Mouse (Mus musculus): ENCODE data around the gene Oprm1. TPM values are rescaled to one million over a fixed set of nuclear protein-coding genes. Genes with fewer than 3 reads are reported as not detected.
"Not testable (repeated sequence)": the region's sequence is repeated elsewhere in the genome, so short reads cannot be mapped to it uniquely, and the experiment has no call there.

The Oprm1 gene
- total RNA-seq, 2 experiments from 2014 or later, result not detected

- no peak for ATAC-seq (replicated peaks; ENCODE audit: low FRiP score, poor library complexity, severe bottlenecking)
Observed at GRCm38 (mm10) chr10:6967588-6968242, 209.4 kb downstream of the Oprm1 start.

GRCm38 (mm10) chr10:6968334-6968733 is 210.0 kb downstream of the Oprm1 start:
- ATAC-seq (replicated peaks; ENCODE audit: low FRiP score, poor library complexity, severe bottlenecking), result no peak

- ATAC-seq (replicated peaks; ENCODE audit: low FRiP score, poor library complexity, severe bottlenecking), result no peak
Observed at GRCm38 (mm10) chr10:6977843-6978242, 219.5 kb downstream of the Oprm1 start.

GRCm38 (mm10) chr10:6978733-6979132 is 220.4 kb downstream of the Oprm1 start:
- ATAC-seq (replicated peaks; ENCODE audit: low FRiP score, poor library complexity, severe bottlenecking), result no peak

GRCm38 (mm10) chr10:6979216-6979615 is 220.9 kb downstream of the Oprm1 start:
- no peak for ATAC-seq (replicated peaks; ENCODE audit: low FRiP score, poor library complexity, severe bottlenecking)

GRCm38 (mm10) chr10:6979789-6980188 is 221.5 kb downstream of the Oprm1 start:
- no peak for ATAC-seq (replicated peaks; ENCODE audit: low FRiP score, poor library complexity, severe bottlenecking)

- no peak for ATAC-seq (replicated peaks; ENCODE audit: low FRiP score, poor library complexity, severe bottlenecking)
Observed at GRCm38 (mm10) chr10:6980236-6980635, 221.9 kb downstream of the Oprm1 start.

GRCm38 (mm10) chr10:6982751-6983151 is 224.4 kb downstream of the Oprm1 start:
- ATAC-seq (replicated peaks; ENCODE audit: low FRiP score, poor library complexity, severe bottlenecking), result no peak

GRCm38 (mm10) chr10:6983431-6983830 is 225.1 kb downstream of the Oprm1 start:
- no peak for ATAC-seq (replicated peaks; ENCODE audit: low FRiP score, poor library complexity, severe bottlenecking)

GRCm38 (mm10) chr10:6986246-6986645 is 227.9 kb downstream of the Oprm1 start:
- no peak for ATAC-seq (replicated peaks; ENCODE audit: low FRiP score, poor library complexity, severe bottlenecking)

- no peak for ATAC-seq (replicated peaks; ENCODE audit: low FRiP score, poor library complexity, severe bottlenecking)
Observed at GRCm38 (mm10) chr10:6987399-6988098, 229.2 kb downstream of the Oprm1 start.

GRCm38 (mm10) chr10:6988555-6988954 is 230.2 kb downstream of the Oprm1 start:
- ATAC-seq (replicated peaks; ENCODE audit: low FRiP score, poor library complexity, severe bottlenecking), result no peak

GRCm38 (mm10) chr10:6996895-6997294 is 238.6 kb downstream of the Oprm1 start:
- no peak for ATAC-seq (replicated peaks; ENCODE audit: low FRiP score, poor library complexity, severe bottlenecking)

GRCm38 (mm10) chr10:6998576-6999250 is 240.4 kb downstream of the Oprm1 start:
- ATAC-seq (replicated peaks; ENCODE audit: low FRiP score, poor library complexity, severe bottlenecking), result no peak

GRCm38 (mm10) chr10:6999355-6999754 is 241.0 kb downstream of the Oprm1 start:
- no peak for ATAC-seq (replicated peaks; ENCODE audit: low FRiP score, poor library complexity, severe bottlenecking)

- not testable (repeated sequence) for ATAC-seq (replicated peaks; ENCODE audit: low FRiP score, poor library complexity, severe bottlenecking)
Observed at GRCm38 (mm10) chr10:7003898-7004297, 245.6 kb downstream of the Oprm1 start.

- no peak for ATAC-seq (replicated peaks; ENCODE audit: low FRiP score, poor library complexity, severe bottlenecking)
Observed at GRCm38 (mm10) chr10:7004980-7005538, 246.8 kb downstream of the Oprm1 start.

- ATAC-seq (replicated peaks; ENCODE audit: low FRiP score, poor library complexity, severe bottlenecking), result no peak
Observed at GRCm38 (mm10) chr10:7010543-7010942, 252.2 kb downstream of the Oprm1 start.

- no peak for ATAC-seq (replicated peaks; ENCODE audit: low FRiP score, poor library complexity, severe bottlenecking)
Observed at GRCm38 (mm10) chr10:7015199-7015598, 256.9 kb downstream of the Oprm1 start.

- ATAC-seq (replicated peaks; ENCODE audit: low FRiP score, poor library complexity, severe bottlenecking), result no peak
Observed at GRCm38 (mm10) chr10:7019781-7020386, 261.6 kb downstream of the Oprm1 start.
